Mouse (Mus musculus): ENCODE data around the gene Ifngr1. TPM values are rescaled to one million over a fixed set of nuclear protein-coding genes. Genes with fewer than 3 reads are reported as not detected.

Ifngr1 gene
- polyA plus RNA-seq, 1 experiment from 2014 or later = 34.3 TPM

DNA sequence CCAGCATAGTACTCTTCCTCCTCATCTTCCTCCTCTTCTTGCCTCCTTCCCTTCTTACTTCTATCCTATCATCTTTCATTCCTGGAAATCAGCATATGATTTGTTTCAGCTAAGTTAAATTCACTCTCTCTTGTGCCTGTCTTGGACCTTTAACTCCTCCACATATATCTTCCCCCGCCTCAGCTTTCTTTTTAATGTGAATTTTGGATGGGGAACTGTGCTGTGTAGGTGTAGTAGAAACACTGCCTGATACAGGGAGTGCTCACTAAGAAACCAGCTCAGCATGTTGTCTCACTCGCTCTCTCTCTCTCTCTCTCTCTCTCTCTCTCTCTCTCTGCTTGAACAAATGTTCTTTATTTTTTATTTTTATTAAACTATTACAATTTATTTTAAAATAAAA lies 53.4 kb downstream of the Ifngr1 start:
- ATAC-seq (ENCODE audit: low FRiP score) (no peak), DNase-seq (ENCODE audit: low spot score, missing footprints) (no peak)
- 93% methylated on average over 2 of the region's 2 CpGs for WGBS
- H3K36me3 ChIP-seq (ENCODE audit: control insufficient read depth, insufficient read depth, low read length) = no peaks in the 10 kb centered on the region
- no peak overlapping the region for H3K4me2 ChIP-seq
- no peak overlapping the region for H3K9ac ChIP-seq (ENCODE audit: low read length)
- H3K4me3 ChIP-seq (ENCODE audit: low read depth, low read length) = no peak overlapping the region
- no peaks in the 10 kb centered on the region for H3K27me3 ChIP-seq (ENCODE audit: control insufficient read depth, insufficient read depth, low read length)
- no peaks in the 10 kb centered on the region for H3K9me3 ChIP-seq (ENCODE audit: control insufficient read depth, low read length)
- no peak overlapping the region for H3K27ac ChIP-seq (ENCODE audit: low read depth, low read length)
- H3K4me1 ChIP-seq (ENCODE audit: control insufficient read depth, insufficient read depth, low read length) = no peaks in the 10 kb centered on the region

DNA sequence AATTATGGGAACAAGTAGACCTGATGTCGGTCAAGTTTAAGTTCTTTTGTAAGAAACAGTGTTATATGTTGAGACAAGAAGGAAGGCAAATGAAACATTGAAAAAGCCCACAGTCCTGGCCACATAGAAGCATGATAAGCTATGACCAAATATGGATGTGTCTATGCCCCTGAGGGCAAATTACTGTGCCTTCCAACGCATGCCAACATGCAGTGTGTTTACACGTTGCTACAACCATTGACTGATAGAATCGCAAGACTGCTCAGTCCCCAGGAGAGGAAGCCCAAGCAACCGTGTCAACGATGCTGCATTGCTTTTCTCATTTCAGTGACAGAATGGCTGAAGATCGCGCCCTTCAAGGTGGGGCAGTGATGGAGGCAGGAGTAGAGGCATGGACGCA lies 65.7 kb downstream of the Ifngr1 start:
- no peak for ATAC-seq (ENCODE audit: low FRiP score)
- no peaks in the 10 kb centered on the region for H3K27me3 ChIP-seq (ENCODE audit: control insufficient read depth, insufficient read depth, low read length)
- DNase-seq (ENCODE audit: low spot score, missing footprints) = no peak
- no peaks in the 10 kb centered on the region for H3K36me3 ChIP-seq (ENCODE audit: control insufficient read depth, insufficient read depth, low read length)
- WGBS = 94% methylated on average over 9 of the region's 9 CpGs
- H3K4me2 ChIP-seq = no peak overlapping the region
- H3K9me3 ChIP-seq (ENCODE audit: control insufficient read depth, low read length) = no peaks in the 10 kb centered on the region
- H3K27ac ChIP-seq (ENCODE audit: low read depth, low read length) = no peak overlapping the region
- H3K4me1 ChIP-seq (ENCODE audit: control insufficient read depth, insufficient read depth, low read length) = no peaks in the 10 kb centered on the region
- H3K4me3 ChIP-seq (ENCODE audit: low read depth, low read length) = no peak overlapping the region
- H3K9ac ChIP-seq (ENCODE audit: low read length) = no peak overlapping the region

Other genes starting within 250 kb of the Ifngr1 start
- gene Olig3, start 235.4 kb upstream of the Ifngr1 start, polyA plus RNA-seq (2014; fragmentation: Nextera tagmentation; extraction: Ambion mirVana) = 18.7 and 20.7 TPM in 2 replicates
- gene Il22ra2, start 30.0 kb downstream of the Ifngr1 start, polyA plus RNA-seq (2014; fragmentation: Nextera tagmentation; extraction: Ambion mirVana) = not detected in 2 replicates
- 0.14 and 0.22 TPM in 2 replicates for gene Il20ra, start 120.6 kb downstream of the Ifngr1 start, polyA plus RNA-seq (2014; fragmentation: Nextera tagmentation; extraction: Ambion mirVana)